Mouse (Mus musculus) frontal cortex, adult 2 months (tissue): ENCODE measurements around the gene Crisp2. TPM values are rescaled to one million over a fixed set of nuclear protein-coding genes. Genes with fewer than 3 reads are reported as not detected.

Experiments used
- DNase-seq, 2 experiments: peaks; one replicate each; pipeline ENCODE4 v3.0.0; 2022; ENCODE audit warnings: low spot score in 1 of 2; ENCODE audit errors: extremely low spot score in 1 of 2
- polyA plus RNA-seq: library from polyadenylated mRNA; depleted of rRNA; stranded (reverse); fragments of >200 nt; gene quantifications from 2 replicates; pipeline ENCODE4 v1.2.3, GENCODE M21; 2012; rRNA removed

Crisp2 gene
- polyA plus RNA-seq, result 0.08 TPM in 1 of 2 replicates, not detected in the other

GRCm38 (mm10) chr17:40806953-40807572 lies at the start of gene Crisp2:
Gene Crisp2, minus strand, starts transcription at chr17:40807003.
- DNase-seq, result no peak

GRCm38 (mm10) chr17:40855065-40855464 lies 48.3 kb upstream of the Crisp2 start:
- DNase-seq, result no peak

- DNase-seq, result peak in 1 of 2 experiments; percentile 1
Observed at GRCm38 (mm10) chr17:40837308-40837707, 30.5 kb upstream of the Crisp2 start.

GRCm38 (mm10) chr17:40831870-40832269 lies 25.1 kb upstream of the Crisp2 start:
- DNase-seq, result no peak

- DNase-seq, result peak in 1 of 2 experiments; percentile 2
Observed at GRCm38 (mm10) chr17:40824549-40824948, 17.7 kb upstream of the Crisp2 start.

GRCm38 (mm10) chr17:40823817-40824216 lies 17.0 kb upstream of the Crisp2 start:
- peak in 1 of 2 experiments; percentile 26 for DNase-seq

- no peak for DNase-seq
Observed at GRCm38 (mm10) chr17:40821477-40821876, 14.7 kb upstream of the Crisp2 start.

GRCm38 (mm10) chr17:40817340-40817943 lies 10.6 kb upstream of the Crisp2 start:
- no peak for DNase-seq

GRCm38 (mm10) chr17:40812259-40812658 lies 5.5 kb upstream of the Crisp2 start:
- no peak for DNase-seq

- DNase-seq, result no peak
Observed at GRCm38 (mm10) chr17:40811560-40811959, 4.8 kb upstream of the Crisp2 start.

GRCm38 (mm10) chr17:40810934-40811333 lies 4.1 kb upstream of the Crisp2 start, which contains the start of gene Rhag:
Gene Rhag, plus strand, starts transcription at chr17:40811126.
- no peak for DNase-seq

- no peak for DNase-seq
Observed at GRCm38 (mm10) chr17:40808071-40808470, 1.3 kb upstream of the Crisp2 start.

GRCm38 (mm10) chr17:40806550-40806949 lies 253 bp downstream of the Crisp2 start:
- DNase-seq, result no peak

- DNase-seq, result no peak
Observed at GRCm38 (mm10) chr17:40802707-40803340, 4.0 kb downstream of the Crisp2 start.

- DNase-seq, result peak in 1 of 2 experiments; percentile 0
Observed at GRCm38 (mm10) chr17:40793921-40794854, 12.6 kb downstream of the Crisp2 start.

GRCm38 (mm10) chr17:40789877-40790276 lies 16.9 kb downstream of the Crisp2 start:
- DNase-seq, result no peak

GRCm38 (mm10) chr17:40767120-40767519 lies 39.7 kb downstream of the Crisp2 start:
- no peak for DNase-seq

GRCm38 (mm10) chr17:40763662-40764061 lies 43.1 kb downstream of the Crisp2 start:
- DNase-seq, result no peak

- no peak for DNase-seq
Observed at GRCm38 (mm10) chr17:40731724-40732123, 75.1 kb downstream of the Crisp2 start.

- DNase-seq, result no peak
Observed at GRCm38 (mm10) chr17:40731296-40731695, 75.5 kb downstream of the Crisp2 start.

- DNase-seq, result no peak
Observed at GRCm38 (mm10) chr17:40726820-40727219, 80.0 kb downstream of the Crisp2 start, which contains the start of gene Esp1. Gene Esp1, plus strand, starts transcription at chr17:40727120.
